Mouse (Mus musculus) adrenal gland, postnatal 25 days (tissue): ENCODE results near the gene Klk1b3. TPM values are rescaled to one million over a fixed set of nuclear protein-coding genes. Genes with fewer than 3 reads are reported as not detected.

ENCODE experiments used
- total RNA-seq: library from RNA; stranded (reverse); gene quantifications from 2 replicates; pipeline ENCODE4 v1.2.3, GENCODE M21; 2021

Gene Klk1b3
- total RNA-seq, 1 experiment from 2014 or later, result not detected

Other genes with a start within 250 kb of the Klk1b3 start
- not detected in 2 replicates for gene Klk1b8, start 247.5 kb upstream of the Klk1b3 start, total RNA-seq
- not detected in 2 replicates for gene Klk1b1, start 231.4 kb upstream of the Klk1b3 start, total RNA-seq
- not detected in 2 replicates for gene Klk1b9, start 222.1 kb upstream of the Klk1b3 start, total RNA-seq
- gene Klk1b11, start 202.3 kb upstream of the Klk1b3 start, total RNA-seq, result not detected in 2 replicates
- not detected in 2 replicates for gene Klk1b26, start 186.0 kb upstream of the Klk1b3 start, total RNA-seq
- gene Klk1b27, start 145.9 kb upstream of the Klk1b3 start, total RNA-seq, result not detected in 2 replicates
- not detected in 2 replicates for gene Klk1b21, start 95.9 kb upstream of the Klk1b3 start, total RNA-seq
- not detected in 2 replicates for gene Klk1b22, start 85.5 kb upstream of the Klk1b3 start, total RNA-seq
- gene Klk1b16, start 61.4 kb upstream of the Klk1b3 start, total RNA-seq, result not detected in 2 replicates
- gene Klk1b24, start 10.0 kb upstream of the Klk1b3 start, total RNA-seq, result not detected in 2 replicates
- gene Klk1b4, start 9.2 kb downstream of the Klk1b3 start, total RNA-seq, result not detected in 2 replicates
- gene Klk1b5, start 17.8 kb downstream of the Klk1b3 start, total RNA-seq, result not detected in 2 replicates
- not detected in 2 replicates for gene Klk1, start 27.2 kb downstream of the Klk1b3 start, total RNA-seq
- gene Gm36864, start 38.0 kb downstream of the Klk1b3 start, total RNA-seq, result not detected in 2 replicates
- 0.70 and 1.6 TPM in 2 replicates for gene 1700028J19Rik, start 48.5 kb downstream of the Klk1b3 start, total RNA-seq
- 71.3 and 125 TPM in 2 replicates for gene 2410002F23Rik, start 48.5 kb downstream of the Klk1b3 start, total RNA-seq
- not detected in 2 replicates for gene Acp4, start 59.2 kb downstream of the Klk1b3 start, total RNA-seq
- gene Gm15517, start 63.3 kb downstream of the Klk1b3 start, total RNA-seq, result not detected in 2 replicates
- gene Clec11a, start 108.7 kb downstream of the Klk1b3 start, total RNA-seq, result 3.4 and 3.6 TPM in 2 replicates
- 8.5 and 10.4 TPM in 2 replicates for gene Shank1, start 112.1 kb downstream of the Klk1b3 start, total RNA-seq
- gene Syt3, start 185.9 kb downstream of the Klk1b3 start, total RNA-seq, result 4.1 and 5.7 TPM in 2 replicates
- 2.3 TPM in 1 of 2 replicates, not detected in the other for gene 1700008O03Rik, start 187.6 kb downstream of the Klk1b3 start, total RNA-seq
- 4.3 and 5.8 TPM in 2 replicates for gene Lrrc4b, start 230.8 kb downstream of the Klk1b3 start, total RNA-seq